22 mouse cellular contexts compared by ENCODE assay signal in genomic region chr10:68256134-68256533, GRCm38 (mm10). TPM values are rescaled to one million over a fixed set of nuclear protein-coding genes. Genes with fewer than 3 reads are reported as not detected.
DNase-seq lines count a peak whose midpoint lies in the region; ATAC-seq and TF ChIP-seq lines count a peak whose summit lies in the region.
"Had no signal": no experiment of that assay in that cellular context is flagged by ENCODE, and none has a peak within 500 bp of the region (broad histone marks: within the 10 kb centered on the region; RNA-seq: fewer than 3 reads in every experiment).

No protein-coding gene starts in this region.

- WGBS in intestine, embryonic 15.5 days: 68% methylated on average over 3 of the region's 3 CpGs
- WGBS in intestine, postnatal 0 days: 57% methylated on average over 3 of the region's 3 CpGs

- H3K36me3 ChIP-seq in intestine, embryonic 15.5 days: 0 out of 2 replicates have a peak, but pooled peaks cover 3% of the 10 kb centered on the region
- H3K36me3 ChIP-seq in intestine, postnatal 0 days (ENCODE audit: control insufficient read depth, insufficient read depth): peaks cover 10% of the 10 kb centered on the region; the same call in 1 of the 2 replicates
- H3K36me3 ChIP-seq: forebrain, embryonic 15.5 days had no signal

- H3K9ac ChIP-seq in intestine, embryonic 15.5 days: no peak overlapping the region
- no peak overlapping the region for H3K9ac ChIP-seq in intestine, postnatal 0 days (ENCODE audit: low read depth, low read length)
- H3K9ac ChIP-seq: embryonic facial prominence, embryonic 12.5 days; forebrain, embryonic 13.5 days; forebrain, embryonic 15.5 days; forebrain, postnatal 0 days had no signal

- H3K27ac ChIP-seq in intestine, embryonic 15.5 days: no peak overlapping the region
- H3K27ac ChIP-seq in intestine, postnatal 0 days (ENCODE audit: low read depth, low read length): no peak overlapping the region
- H3K27ac ChIP-seq: embryonic facial prominence, embryonic 10.5 days; embryonic facial prominence, embryonic 12.5 days; forebrain, embryonic 13.5 days; forebrain, embryonic 15.5 days had no signal

- no peak for TF ChIP-seq CTCF in intestine, postnatal 0 days (IDR thresholded peaks at IDR 0.05; ENCODE audit: low read depth)

- peak; percentile 50 for DNase-seq in lung, postnatal 36 days
- no peak for DNase-seq in lung, postnatal 14 days
- no peak for DNase-seq in kidney, adult 11 months
- no peak for DNase-seq in layer of hippocampus, adult 9-10 months (ENCODE audit: low spot score)
- no peak for DNase-seq in adrenal gland, adult 2 months
- DNase-seq: adrenal gland, postnatal 10 days; adrenal gland, postnatal 25 days; cerebellum, adult 11-12 months; cerebellum, adult 2 months; cerebellum, adult 9-10 months; cerebellum, postnatal 10 days; cerebellum, postnatal 25 days; forebrain, postnatal 0 days had no signal

- H3K4me3 ChIP-seq in intestine, embryonic 15.5 days (replicated peaks): no peak overlapping the region
- no peak overlapping the region for H3K4me3 ChIP-seq in intestine, postnatal 0 days (ENCODE audit: low read depth, low read length)
- H3K4me3 ChIP-seq: embryonic facial prominence, embryonic 10.5 days; embryonic facial prominence, embryonic 12.5 days; forebrain, embryonic 13.5 days; forebrain, embryonic 15.5 days had no signal

- H3K4me2 ChIP-seq in intestine, embryonic 15.5 days (replicated peaks): no peak overlapping the region
- no peak overlapping the region for H3K4me2 ChIP-seq in intestine, postnatal 0 days (replicated peaks; ENCODE audit: low read depth)
- H3K4me2 ChIP-seq: embryonic facial prominence, embryonic 12.5 days; forebrain, embryonic 13.5 days; forebrain, embryonic 15.5 days had no signal

- no peaks in the 10 kb centered on the region for H3K9me3 ChIP-seq in intestine, embryonic 15.5 days
- no peaks in the 10 kb centered on the region for H3K9me3 ChIP-seq in intestine, postnatal 0 days (ENCODE audit: control insufficient read depth)
- H3K9me3 ChIP-seq: embryonic facial prominence, embryonic 10.5 days; embryonic facial prominence, embryonic 12.5 days; forebrain, embryonic 13.5 days; forebrain, embryonic 15.5 days had no signal

- 0 out of 2 replicates have a peak, but pooled peaks cover 3% of the 10 kb centered on the region for H3K4me1 ChIP-seq in intestine, embryonic 15.5 days (replicated peaks)
- 0 out of 2 replicates have a peak, but pooled peaks cover 6% of the 10 kb centered on the region for H3K4me1 ChIP-seq in intestine, postnatal 0 days (replicated peaks; ENCODE audit: control insufficient read depth, insufficient read depth, low read length)
- H3K4me1 ChIP-seq: forebrain, embryonic 13.5 days; forebrain, embryonic 15.5 days had no signal

- no peaks in the 10 kb centered on the region for H3K27me3 ChIP-seq in intestine, embryonic 15.5 days (replicated peaks)
- no peaks in the 10 kb centered on the region for H3K27me3 ChIP-seq in intestine, postnatal 0 days (replicated peaks; ENCODE audit: control insufficient read depth, insufficient read depth, low read length)
- H3K27me3 ChIP-seq: embryonic facial prominence, embryonic 12.5 days; forebrain, embryonic 13.5 days; forebrain, embryonic 15.5 days; Patski had no signal

- ATAC-seq in intestine, embryonic 15.5 days: peak; percentile 65; the same call in 1 of the 2 replicates
- ATAC-seq in intestine, postnatal 0 days: peak; percentile 85
- ATAC-seq: activated CD4-positive, CD25-positive, alpha-beta regulatory T cell, adult 4 months; forebrain, embryonic 13.5 days; forebrain, embryonic 15.5 days; forebrain, postnatal 0 days; Patski had no signal

RNA-seq across cellular contexts. Expression of gene Arid5b, which starts 22.4 kb away (rescaled TPM):
- polyA plus RNA-seq in intestine, embryonic 15.5 days (2015; fragmentation: Nextera tagmentation; extraction: Ambion mirVana): 27.2 and 29.0 TPM in 2 replicates
- 15.1 and 17.8 TPM in 2 replicates for polyA plus RNA-seq in intestine, postnatal 0 days (2015; fragmentation: Nextera tagmentation; extraction: Ambion mirVana)
- total RNA-seq in adrenal gland, adult 2 months (2021): 10 to 100 TPM; 19.8 to 25.1 TPM
- polyA plus RNA-seq in adrenal gland, adult 2 months (2012; rRNA removed): 3.2 and 6.2 TPM in 2 replicates
- total RNA-seq: MEL had no signal
